Mouse (Mus musculus): Measurements from ENCODE around the gene Dop1a.

- TF ChIP-seq EP300 (IDR thresholded peaks at IDR 0.05) (no peak), CTCF (IDR thresholded peaks at IDR 0.05) (no peak)
Measured at GRCm38 (mm10) chr9:86569314-86569910, 102.5 kb downstream of the Dop1a start.

Measured in lung, postnatal 0 days (tissue).